Mouse (Mus musculus) lung, embryonic 16.5 days (tissue): ENCODE data around the gene Pabpn1l. TPM values are rescaled to one million over a fixed set of nuclear protein-coding genes. Genes with fewer than 3 reads are reported as not detected.

ENCODE experiments used
- ATAC-seq: fragments of 200-750 bp; cut with Nextera tagmentation; 2 replicates; pipeline ENCODE4 v1.8.0; 2017; ENCODE audit warnings: low read depth, mild to moderate bottlenecking, moderate library complexity
- H3K27ac ChIP-seq: fragments of 300-500 bp; sonication (generic); 2 replicates; pipeline ENCODE4 v1.5.1; 2014; ENCODE audit warnings: mild to moderate bottlenecking, control low read depth, low read length
- H3K27me3 ChIP-seq: fragments of 300-500 bp; sonication (generic); 2 replicates; pipeline ENCODE4 v1.6.1; 2014; ENCODE audit warnings: low read depth, low read length, mixed read lengths; ENCODE audit not compliant: control insufficient read depth, insufficient read depth
- H3K36me3 ChIP-seq: fragments of 300-500 bp; sonication (generic); 2 replicates; pipeline ENCODE4 v1.6.1; 2014; ENCODE audit warnings: low read length; ENCODE audit not compliant: control insufficient read depth, insufficient read depth
- H3K4me1 ChIP-seq: fragments of 300-500 bp; sonication (generic); replicated peaks from 2 replicates; pipeline ENCODE4 v1.6.1; 2014; ENCODE audit warnings: low read length, mixed read lengths; ENCODE audit not compliant: control insufficient read depth, insufficient read depth
- H3K4me2 ChIP-seq: fragments of 300-500 bp; sonication (generic); 2 replicates; pipeline ENCODE4 v1.6.1; 2014; ENCODE audit warnings: low read depth, low read length, control low read depth
- H3K4me3 ChIP-seq: fragments of 300-500 bp; sonication (generic); 2 replicates; pipeline ENCODE4 v1.5.1; 2014; ENCODE audit warnings: mild to moderate bottlenecking, low read length, control low read depth
- H3K9ac ChIP-seq: fragments of 300-500 bp; sonication (generic); 2 replicates; pipeline ENCODE4 v1.6.1; 2014; ENCODE audit warnings: low read length, control low read depth
- H3K9me3 ChIP-seq: fragments of 300-500 bp; sonication (generic); 2 replicates; pipeline ENCODE4 v1.6.1; 2016; ENCODE audit warnings: low read length; ENCODE audit not compliant: control insufficient read depth
- WGBS: fragments of 180-500 bp; shearing (Covaris S2); extraction: QIAGEN DNeasy Blood & Tissue Kit; methylation state at CpG from one replicate; pipeline ENCODE4 v1.1.7; 2014; 5-methylcytosine and 5-hydroxymethylcytosine counted together
- polyA plus RNA-seq: library from polyadenylated mRNA; unstranded; fragments of >200 nt; fragmentation: Nextera tagmentation; extraction: Ambion mirVana; gene quantifications from 2 replicates; pipeline ENCODE4 v1.2.1, GENCODE M21; 2015

Pabpn1l gene
- polyA plus RNA-seq, 1 experiment from 2014 or later: not detected

- Histone ChIP-seq H3K4me3 (no peak overlapping the region), H3K27ac (peak overlapping the region; percentile 75), H3K4me1 (peaks cover 60% of the 10 kb centered on the region), H3K9ac (no peak overlapping the region), H3K36me3 (no peaks in the 10 kb centered on the region), H3K4me2 (no peak overlapping the region), H3K27me3 (no peaks in the 10 kb centered on the region; the same call in 1 of the 2 replicates), H3K9me3 (no peaks in the 10 kb centered on the region)
- ATAC-seq: peak; percentile 73
- 46% methylated on average over 8 of the region's 8 CpGs for WGBS
Measured at GRCm38 (mm10) chr8:122665221-122665620, 42.7 kb upstream of the Pabpn1l start.

GRCm38 (mm10) chr8:122663670-122664069, 41.1 kb upstream of the Pabpn1l start:
- no peak overlapping the region for H3K4me2 ChIP-seq
- H3K9ac ChIP-seq: no peak overlapping the region
- H3K27ac ChIP-seq: no peak overlapping the region
- WGBS: 63% methylated on average over 5 of the region's 5 CpGs
- no peak overlapping the region for H3K4me3 ChIP-seq
- no peaks in the 10 kb centered on the region for H3K36me3 ChIP-seq
- H3K27me3 ChIP-seq: no peaks in the 10 kb centered on the region
- no peak for ATAC-seq
- no peaks in the 10 kb centered on the region for H3K9me3 ChIP-seq
- H3K4me1 ChIP-seq: peaks cover 60% of the 10 kb centered on the region

- 52% methylated on average over 3 of the region's 3 CpGs for WGBS
- Histone ChIP-seq H3K9me3 (no peaks in the 10 kb centered on the region), H3K27me3 (no peaks in the 10 kb centered on the region), H3K4me2 (no peak overlapping the region), H3K4me1 (peaks cover 60% of the 10 kb centered on the region), H3K9ac (no peak overlapping the region), H3K4me3 (no peak overlapping the region), H3K36me3 (no peaks in the 10 kb centered on the region), H3K27ac (no peak overlapping the region)
- no peak for ATAC-seq
Measured at GRCm38 (mm10) chr8:122663106-122663505, 40.6 kb upstream of the Pabpn1l start.

- H3K27ac ChIP-seq: no peak overlapping the region
- ATAC-seq: no peak
- H3K4me3 ChIP-seq: no peak overlapping the region
- WGBS: 56% methylated on average over 2 of the region's 2 CpGs
- no peaks in the 10 kb centered on the region for H3K9me3 ChIP-seq
- no peak overlapping the region for H3K4me2 ChIP-seq
- H3K9ac ChIP-seq: no peak overlapping the region
- H3K36me3 ChIP-seq: no peaks in the 10 kb centered on the region
- peaks cover 55% of the 10 kb centered on the region for H3K4me1 ChIP-seq
- no peaks in the 10 kb centered on the region for H3K27me3 ChIP-seq
Measured at GRCm38 (mm10) chr8:122661894-122662293, 39.4 kb upstream of the Pabpn1l start.

GRCm38 (mm10) chr8:122661138-122661537, 38.6 kb upstream of the Pabpn1l start:
- H3K36me3 ChIP-seq: no peaks in the 10 kb centered on the region
- H3K4me2 ChIP-seq: no peak overlapping the region
- H3K27me3 ChIP-seq: no peaks in the 10 kb centered on the region
- H3K4me1 ChIP-seq: peaks cover 51% of the 10 kb centered on the region
- WGBS: 17% methylated on average over 7 of the region's 7 CpGs
- H3K9me3 ChIP-seq: no peaks in the 10 kb centered on the region
- no peak overlapping the region for H3K9ac ChIP-seq
- H3K4me3 ChIP-seq: no peak overlapping the region
- peak; percentile 88 for ATAC-seq
- peak overlapping the region; percentile 69 for H3K27ac ChIP-seq

- no peaks in the 10 kb centered on the region for H3K36me3 ChIP-seq
- H3K9ac ChIP-seq: no peak overlapping the region
- 75% methylated on average over 2 of the region's 2 CpGs for WGBS
- peaks cover 43% of the 10 kb centered on the region for H3K4me1 ChIP-seq
- no peaks in the 10 kb centered on the region for H3K9me3 ChIP-seq
- H3K27ac ChIP-seq: no peak overlapping the region
- H3K27me3 ChIP-seq: no peaks in the 10 kb centered on the region
- ATAC-seq: no peak
- H3K4me2 ChIP-seq: no peak overlapping the region
- no peak overlapping the region for H3K4me3 ChIP-seq
Measured at GRCm38 (mm10) chr8:122660022-122660421, 37.5 kb upstream of the Pabpn1l start.

GRCm38 (mm10) chr8:122658807-122659160, 36.2 kb upstream of the Pabpn1l start:
- no peak overlapping the region for H3K27ac ChIP-seq
- no peaks in the 10 kb centered on the region for H3K36me3 ChIP-seq
- H3K4me2 ChIP-seq: no peak overlapping the region
- 71% methylated on average over 9 of the region's 9 CpGs for WGBS
- no peak for ATAC-seq
- H3K4me3 ChIP-seq: no peak overlapping the region
- H3K9ac ChIP-seq: no peak overlapping the region
- peaks cover 35% of the 10 kb centered on the region for H3K4me1 ChIP-seq
- no peaks in the 10 kb centered on the region for H3K27me3 ChIP-seq
- H3K9me3 ChIP-seq: no peaks in the 10 kb centered on the region

- Histone ChIP-seq H3K27ac (no peak overlapping the region), H3K4me1 (peaks cover 30% of the 10 kb centered on the region), H3K9me3 (no peaks in the 10 kb centered on the region), H3K27me3 (no peaks in the 10 kb centered on the region), H3K4me3 (no peak overlapping the region), H3K36me3 (no peaks in the 10 kb centered on the region), H3K9ac (no peak overlapping the region), H3K4me2 (no peak overlapping the region)
- WGBS: 68% methylated on average over 10 of the region's 10 CpGs
- no peak for ATAC-seq
Measured at GRCm38 (mm10) chr8:122658149-122658806, 35.7 kb upstream of the Pabpn1l start.

- H3K36me3 ChIP-seq: no peaks in the 10 kb centered on the region
- no peak overlapping the region for H3K4me3 ChIP-seq
- no peak overlapping the region for H3K9ac ChIP-seq
- no peaks in the 10 kb centered on the region for H3K27me3 ChIP-seq
- H3K27ac ChIP-seq: no peak overlapping the region
- no peak overlapping the region for H3K4me2 ChIP-seq
- no peak for ATAC-seq
- 60% methylated on average over 13 of the region's 13 CpGs for WGBS
- H3K9me3 ChIP-seq: no peaks in the 10 kb centered on the region
- peaks cover 19% of the 10 kb centered on the region for H3K4me1 ChIP-seq
Measured at GRCm38 (mm10) chr8:122656056-122656999, 33.8 kb upstream of the Pabpn1l start.
